Mouse (Mus musculus): ENCODE results near the gene Pfkfb3. TPM values are rescaled to one million over a fixed set of nuclear protein-coding genes. Genes with fewer than 3 reads are reported as not detected.

The Pfkfb3 gene
- total RNA-seq, 2 experiments from 2014 or later = 140 to 400 TPM

GRCm38 (mm10) chr2:11433353-11433752 lies 120.5 kb downstream of the Pfkfb3 start:
- no peak for DNase-seq (ENCODE audit: low spot score)

- DNase-seq (ENCODE audit: low spot score) = peak; percentile 75
Measured at GRCm38 (mm10) chr2:11429538-11429937, 124.3 kb downstream of the Pfkfb3 start.

- no peak for DNase-seq (ENCODE audit: low spot score)
Measured at GRCm38 (mm10) chr2:11428621-11429020, 125.3 kb downstream of the Pfkfb3 start.

- no peak for DNase-seq (ENCODE audit: low spot score)
Measured at GRCm38 (mm10) chr2:11427596-11427995, 126.3 kb downstream of the Pfkfb3 start.

GRCm38 (mm10) chr2:11426379-11426778 lies 127.5 kb downstream of the Pfkfb3 start:
- DNase-seq (ENCODE audit: low spot score) = no peak

- DNase-seq (ENCODE audit: low spot score) = peak; percentile 33
Measured at GRCm38 (mm10) chr2:11425421-11426131, 128.3 kb downstream of the Pfkfb3 start.

- DNase-seq (ENCODE audit: low spot score) = no peak
Measured at GRCm38 (mm10) chr2:11424252-11424651, 129.6 kb downstream of the Pfkfb3 start.

GRCm38 (mm10) chr2:11423421-11423820 lies 130.5 kb downstream of the Pfkfb3 start:
- DNase-seq (ENCODE audit: low spot score) = no peak

- no peak for DNase-seq (ENCODE audit: low spot score)
Measured at GRCm38 (mm10) chr2:11422384-11422783, 131.5 kb downstream of the Pfkfb3 start.

Other genes with a start within 250 kb of the Pfkfb3 start
- 10 to 100 TPM; 54.7 to 55.5 TPM for gene Rbm17, start 50.1 kb upstream of the Pfkfb3 start, total RNA-seq (2021)
- gene Gm17490, start 72.2 kb upstream of the Pfkfb3 start, total RNA-seq (2021) = not detected
- under 1 TPM; 0.43 to 0.59 TPM for gene Il2ra, start 88.7 kb upstream of the Pfkfb3 start, total RNA-seq (2021)
- gene Il15ra, start 151.2 kb upstream of the Pfkfb3 start, total RNA-seq (2021) = 10 to 100 TPM; 17.6 to 29.5 TPM
- 10 to 100 TPM; 19.3 to 19.5 TPM for gene Fbh1, start 223.5 kb upstream of the Pfkfb3 start, total RNA-seq (2021)
- gene Ankrd16, start 223.8 kb upstream of the Pfkfb3 start, total RNA-seq (2021) = 10 to 100 TPM; 20.9 to 22.1 TPM

Measured in gastrocnemius, adult 18-20 months (tissue).